Mouse (Mus musculus): ENCODE measurements around the gene Irf8. TPM values are rescaled to one million over a fixed set of nuclear protein-coding genes. Genes with fewer than 3 reads are reported as not detected.

Gene Irf8
- polyA plus RNA-seq, 1 experiment = 124 TPM

- Histone ChIP-seq H3K27ac (ENCODE audit: insufficient read depth, low read depth, low read length) (0 out of 2 replicates have a peak overlapping the region, but pooled peaks have one; percentile 1), H3K36me3 (ENCODE audit: control insufficient read depth, insufficient read depth, low read length) (no peaks in the 10 kb centered on the region), H3K4me3 (ENCODE audit: low read depth, low read length) (no peak overlapping the region), H3K4me1 (ENCODE audit: control insufficient read depth, insufficient read depth, insufficient read length, low read length) (peaks cover 32% of the 10 kb centered on the region), H3K27me3 (ENCODE audit: control insufficient read depth, insufficient read depth, low read length) (no peaks in the 10 kb centered on the region)
- no peak for TF ChIP-seq POLR2A (IDR thresholded peaks at IDR 0.05; ENCODE audit: low read depth, low read length)
- 58% methylated on average over 17 of the region's 17 CpGs for WGBS
Measured at GRCm38 (mm10) chr8:120697154-120697978, 38.8 kb upstream of the Irf8 start.

- peak; percentile 57; the same call in 1 of the 2 replicates for TF ChIP-seq CTCF (IDR thresholded peaks at IDR 0.05; ENCODE audit: extremely low read depth, insufficient read length, insufficient replicate concordance, low read depth, low read length)
- TF ChIP-seq POLR2A (IDR thresholded peaks at IDR 0.05; ENCODE audit: low read depth, low read length) = no peak
- H3K4me3 ChIP-seq (ENCODE audit: low read depth, low read length) = no peak overlapping the region
- peak overlapping the region; percentile 23; the same call in 1 of the 2 replicates for H3K27ac ChIP-seq (ENCODE audit: insufficient read depth, low read depth, low read length)
- H3K27me3 ChIP-seq (ENCODE audit: control insufficient read depth, insufficient read depth, low read length) = no peaks in the 10 kb centered on the region
- peaks cover 31% of the 10 kb centered on the region for H3K4me1 ChIP-seq (ENCODE audit: control insufficient read depth, insufficient read depth, insufficient read length, low read length)
- H3K36me3 ChIP-seq (ENCODE audit: control insufficient read depth, insufficient read depth, low read length) = no peaks in the 10 kb centered on the region
Measured at GRCm38 (mm10) chr8:120697979-120698272, 38.2 kb upstream of the Irf8 start.

DNA sequence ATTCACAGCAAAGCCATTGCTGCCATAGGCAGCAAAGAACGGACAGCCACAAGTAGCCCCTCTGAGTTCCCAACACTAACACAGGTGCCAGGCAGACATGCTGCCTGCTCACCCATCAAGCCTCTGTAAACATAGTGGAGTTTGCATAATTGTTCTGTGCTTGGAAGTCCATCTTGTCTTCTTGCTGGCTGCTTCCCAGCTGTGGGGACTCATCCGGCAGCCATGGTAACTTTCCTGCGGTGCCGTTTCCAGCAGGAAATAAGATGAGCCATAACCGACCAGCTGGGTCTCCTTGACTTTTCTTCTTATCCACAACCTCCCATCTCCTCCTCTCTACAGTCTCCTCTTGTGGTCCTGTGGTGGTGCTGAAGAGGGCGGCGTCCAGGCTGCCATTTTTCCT is 37.7 kb upstream of the Irf8 start:
- WGBS = 76% methylated on average over 7 of the region's 7 CpGs
- H3K27ac ChIP-seq (ENCODE audit: insufficient read depth, low read depth, low read length) = peak overlapping the region; percentile 23; the same call in 1 of the 2 replicates
- H3K4me1 ChIP-seq (ENCODE audit: control insufficient read depth, insufficient read depth, insufficient read length, low read length) = peaks cover 31% of the 10 kb centered on the region
- no peak overlapping the region for H3K4me3 ChIP-seq (ENCODE audit: low read depth, low read length)
- no peaks in the 10 kb centered on the region for H3K27me3 ChIP-seq (ENCODE audit: control insufficient read depth, insufficient read depth, low read length)
- TF ChIP-seq CTCF (IDR thresholded peaks at IDR 0.05; ENCODE audit: extremely low read depth, insufficient read length, insufficient replicate concordance, low read depth, low read length) = no peak
- no peak for TF ChIP-seq POLR2A (IDR thresholded peaks at IDR 0.05; ENCODE audit: low read depth, low read length)
- H3K36me3 ChIP-seq (ENCODE audit: control insufficient read depth, insufficient read depth, low read length) = no peaks in the 10 kb centered on the region

DNA sequence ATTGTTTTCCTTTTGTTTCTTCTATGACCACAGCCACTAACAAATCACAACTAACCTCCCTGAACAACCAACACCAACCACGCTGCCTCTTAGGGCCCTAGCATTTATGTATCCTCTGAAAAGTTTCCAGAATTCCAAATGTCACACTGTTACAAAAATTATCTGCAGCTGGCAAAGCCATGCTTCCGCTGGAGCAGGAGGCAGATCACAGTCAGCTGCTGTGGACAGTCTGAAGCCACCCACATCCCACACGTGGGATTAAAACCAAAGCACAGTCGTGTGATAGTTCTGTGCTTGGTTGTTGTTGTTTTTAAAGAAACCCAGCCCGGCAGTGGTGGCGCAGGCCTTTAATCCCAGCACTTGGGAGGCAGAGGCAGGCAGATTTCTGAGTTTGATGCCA is 37.1 kb upstream of the Irf8 start:
- H3K4me1 ChIP-seq (ENCODE audit: control insufficient read depth, insufficient read depth, insufficient read length, low read length) = peaks cover 27% of the 10 kb centered on the region
- H3K4me3 ChIP-seq (ENCODE audit: low read depth, low read length) = no peak overlapping the region
- no peaks in the 10 kb centered on the region for H3K36me3 ChIP-seq (ENCODE audit: control insufficient read depth, insufficient read depth, low read length)
- 74% methylated on average over 6 of the region's 6 CpGs for WGBS
- H3K27me3 ChIP-seq (ENCODE audit: control insufficient read depth, insufficient read depth, low read length) = no peaks in the 10 kb centered on the region
- no peak for TF ChIP-seq POLR2A (IDR thresholded peaks at IDR 0.05; ENCODE audit: low read depth, low read length)
- TF ChIP-seq CTCF (IDR thresholded peaks at IDR 0.05; ENCODE audit: extremely low read depth, insufficient read length, insufficient replicate concordance, low read depth, low read length) = no peak
- no peak overlapping the region for H3K27ac ChIP-seq (ENCODE audit: insufficient read depth, low read depth, low read length)

- Histone ChIP-seq H3K27ac (ENCODE audit: insufficient read depth, low read depth, low read length) (no peak overlapping the region), H3K36me3 (ENCODE audit: control insufficient read depth, insufficient read depth, low read length) (no peaks in the 10 kb centered on the region), H3K4me3 (ENCODE audit: low read depth, low read length) (no peak overlapping the region), H3K27me3 (ENCODE audit: control insufficient read depth, insufficient read depth, low read length) (no peaks in the 10 kb centered on the region), H3K4me1 (ENCODE audit: control insufficient read depth, insufficient read depth, insufficient read length, low read length) (peaks cover 23% of the 10 kb centered on the region)
- 82% methylated on average over 2 of the region's 2 CpGs for WGBS
- TF ChIP-seq CTCF (IDR thresholded peaks at IDR 0.05; ENCODE audit: extremely low read depth, insufficient read length, insufficient replicate concordance, low read depth, low read length) (no peak), POLR2A (IDR thresholded peaks at IDR 0.05; ENCODE audit: low read depth, low read length) (no peak)
Measured at GRCm38 (mm10) chr8:120699565-120699964, 36.6 kb upstream of the Irf8 start.

- WGBS = 90% methylated on average over 4 of the region's 4 CpGs
- no peak overlapping the region for H3K27ac ChIP-seq (ENCODE audit: insufficient read depth, low read depth, low read length)
- H3K4me3 ChIP-seq (ENCODE audit: low read depth, low read length) = no peak overlapping the region
- H3K27me3 ChIP-seq (ENCODE audit: control insufficient read depth, insufficient read depth, low read length) = no peaks in the 10 kb centered on the region
- no peak for TF ChIP-seq CTCF (IDR thresholded peaks at IDR 0.05; ENCODE audit: extremely low read depth, insufficient read length, insufficient replicate concordance, low read depth, low read length)
- TF ChIP-seq POLR2A (IDR thresholded peaks at IDR 0.05; ENCODE audit: low read depth, low read length) = no peak
- peaks cover 21% of the 10 kb centered on the region for H3K4me1 ChIP-seq (ENCODE audit: control insufficient read depth, insufficient read depth, insufficient read length, low read length)
- no peaks in the 10 kb centered on the region for H3K36me3 ChIP-seq (ENCODE audit: control insufficient read depth, insufficient read depth, low read length)
Measured at GRCm38 (mm10) chr8:120700053-120700452, 36.1 kb upstream of the Irf8 start.

DNA sequence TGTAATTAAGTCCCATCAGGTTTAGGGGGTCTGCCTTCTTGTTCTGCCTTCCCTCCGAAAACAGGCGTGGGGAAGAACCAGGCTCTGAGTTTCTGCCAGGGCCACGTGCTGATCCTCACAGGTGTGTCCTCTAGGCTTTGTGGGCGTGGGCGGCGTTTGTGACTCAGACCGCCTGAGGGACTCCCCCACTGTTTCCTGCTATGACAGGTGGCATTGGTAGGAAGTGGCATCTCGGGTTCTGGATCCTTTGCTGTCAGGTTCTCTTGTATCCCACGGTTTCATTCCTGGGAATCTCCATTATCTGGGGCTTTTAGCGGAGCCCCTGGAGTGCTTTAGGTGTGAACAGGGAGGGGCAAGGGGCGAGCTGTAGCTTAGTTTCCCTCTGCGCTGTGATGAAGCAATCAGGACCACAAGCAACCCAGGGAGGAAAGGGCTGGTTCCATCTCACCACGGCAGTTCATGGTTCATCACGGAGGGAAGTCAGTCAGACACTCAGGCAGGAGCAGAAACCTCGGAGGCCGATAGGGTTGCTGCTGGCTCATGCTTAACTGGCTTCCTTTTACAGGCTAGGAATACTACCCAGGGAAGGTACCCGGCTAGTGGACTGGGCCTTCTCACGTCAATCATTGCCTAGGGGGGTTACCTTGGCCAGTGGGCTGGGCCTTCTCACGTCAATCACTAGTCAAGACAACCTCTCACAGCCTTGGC is 34.2 kb upstream of the Irf8 start:
- Histone ChIP-seq H3K27me3 (ENCODE audit: control insufficient read depth, insufficient read depth, low read length) (no peaks in the 10 kb centered on the region), H3K27ac (ENCODE audit: insufficient read depth, low read depth, low read length) (peak overlapping the region; percentile 70), H3K36me3 (ENCODE audit: control insufficient read depth, insufficient read depth, low read length) (no peaks in the 10 kb centered on the region), H3K4me3 (ENCODE audit: low read depth, low read length) (peak overlapping the region; percentile 13), H3K4me1 (ENCODE audit: control insufficient read depth, insufficient read depth, insufficient read length, low read length) (peaks cover 22% of the 10 kb centered on the region)
- TF ChIP-seq CTCF (IDR thresholded peaks at IDR 0.05; ENCODE audit: extremely low read depth, insufficient read length, insufficient replicate concordance, low read depth, low read length) (no peak), POLR2A (IDR thresholded peaks at IDR 0.05; ENCODE audit: low read depth, low read length) (no peak)
- WGBS = 19% methylated on average over 19 of the region's 19 CpGs
